Mouse (Mus musculus): ENCODE measurements around the gene Wdr31. TPM values are rescaled to one million over a fixed set of nuclear protein-coding genes. Genes with fewer than 3 reads are reported as not detected.

The Wdr31 gene
- total and polyA plus RNA-seq, 3 experiments, result 3.0 to 5.0 (median 3.8) TPM

DNA sequence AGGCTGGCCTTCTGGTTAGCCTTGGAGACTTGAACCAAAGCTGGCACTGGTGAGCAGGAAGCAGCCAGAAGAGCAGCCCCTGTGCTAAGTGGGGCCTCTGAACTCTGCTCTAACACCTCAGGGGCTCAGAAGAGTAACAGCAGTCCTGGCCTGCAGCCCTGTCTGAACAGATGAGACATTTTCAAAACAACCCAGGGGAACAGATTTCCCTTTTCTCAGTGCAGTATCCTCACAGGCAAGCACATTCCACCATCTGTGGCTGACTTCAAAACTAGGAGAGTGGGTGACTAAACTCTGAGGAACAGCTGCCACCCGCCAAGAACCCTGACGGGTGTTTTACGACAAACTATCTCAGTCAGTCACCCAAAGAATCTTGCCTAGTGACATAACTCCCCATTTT is 11.6 kb downstream of the Wdr31 start:
- peaks cover 2 to 8% of the 10 kb centered on the region in 2 experiments for H3K4me1 ChIP-seq (ENCODE audit: control insufficient read depth in 1 of 2, insufficient read depth in 2 of 2)
- no peak overlapping the region for H3K27ac ChIP-seq (ENCODE audit: insufficient read depth, low read depth)
- no peak overlapping the region for H3K9ac ChIP-seq (ENCODE audit: insufficient read depth, low read depth)
- TF ChIP-seq RAD21 (IDR thresholded peaks at IDR 0.05; ENCODE audit: low read depth, low read length), result no peak
- TF ChIP-seq E2F4 (IDR thresholded peaks at IDR 0.05; ENCODE audit: insufficient replicate concordance, low read depth, low read length), result no peak
- no peak for TF ChIP-seq NRF1 (IDR thresholded peaks at IDR 0.05; ENCODE audit: low read depth, low read length)
- TF ChIP-seq SIN3A (IDR thresholded peaks at IDR 0.05; ENCODE audit: low read length), result no peak
- no peak for TF ChIP-seq MEF2A (IDR thresholded peaks at IDR 0.05; ENCODE audit: borderline replicate concordance, low read depth, low read length)
- TF ChIP-seq POLR2A (IDR thresholded peaks at IDR 0.05; ENCODE audit: low read depth, low read length), result no peak
- TF ChIP-seq IRF4 (IDR thresholded peaks at IDR 0.05; ENCODE audit: low read depth, low read length), result no peak
- no peak for TF ChIP-seq EP300 (IDR thresholded peaks at IDR 0.05; ENCODE audit: low read length)
- TF ChIP-seq MYC (IDR thresholded peaks at IDR 0.05; ENCODE audit: low read depth, low read length), result no peak
- peaks cover 4 to 25% of the 10 kb centered on the region in 2 experiments for H3K36me3 ChIP-seq (replicated peaks in 1 of 2; ENCODE audit: control insufficient read depth in 1 of 2, insufficient read depth in 1 of 2, low read length in 1 of 2)
- no peak overlapping the region for H3K4me2 ChIP-seq (ENCODE audit: insufficient read depth, low read depth, poor library complexity, severe bottlenecking)
- in situ Hi-C loops (cut with MboI; ENCODE audit: low pct_ligation_motif_present, low pct_unique_long_range_greater_than_20kb, low sequenced_read_pairs) (loop anchor here (5.0 kb wide), 1 partner anchor 38 kb away; no protein-coding TSS in a partner anchor), dilution Hi-C loops (cut with MboI; ENCODE audit: extremely low pct_ligation_motif_present, extremely low pct_unique_long_range_greater_than_20kb, low sequenced_read_pairs) (no loop called here)
- H3K79me2 ChIP-seq (replicated peaks; ENCODE audit: control insufficient read depth, extremely low read depth, insufficient read depth, poor library complexity, severe bottlenecking), result no peaks in the 10 kb centered on the region
- no peak overlapping the region for H3K4me3 ChIP-seq (replicated peaks in 1 of 3; ENCODE audit: low read depth in 2 of 3, low read length in 2 of 3, poor library complexity in 1 of 3)
- no peak for DNase-seq (ENCODE audit: extremely low read depth)
- H3K9me3 ChIP-seq (replicated peaks; ENCODE audit: low read length), result no peaks in the 10 kb centered on the region
- no peaks in the 10 kb centered on the region for H3K27me3 ChIP-seq (replicated peaks)

DNA sequence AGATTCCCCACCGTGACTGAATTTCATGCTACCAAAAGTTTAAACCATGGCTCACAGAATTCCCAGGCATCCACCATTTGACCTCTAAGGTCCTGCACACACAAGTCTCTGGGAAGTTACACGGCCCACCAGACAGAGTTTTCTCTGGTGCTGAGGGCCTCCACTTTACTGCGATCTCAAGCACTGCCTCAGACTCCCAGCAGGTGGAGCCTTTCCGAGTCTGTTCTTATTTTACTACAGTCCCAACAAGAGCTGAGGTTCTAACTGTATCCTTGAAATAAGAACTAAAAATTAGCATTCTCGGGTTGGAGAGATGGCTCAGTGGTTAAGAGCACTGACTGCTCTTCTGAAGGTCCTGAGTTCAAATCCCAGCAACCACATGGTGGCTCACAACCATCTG is 15.7 kb downstream of the Wdr31 start:
- peaks cover 0 to 10% of the 10 kb centered on the region in 2 experiments for H3K36me3 ChIP-seq (replicated peaks in 1 of 2; ENCODE audit: control insufficient read depth in 1 of 2, insufficient read depth in 1 of 2, low read length in 1 of 2)
- H3K27me3 ChIP-seq (replicated peaks), result no peaks in the 10 kb centered on the region
- H3K4me2 ChIP-seq (ENCODE audit: insufficient read depth, low read depth, poor library complexity, severe bottlenecking), result no peak overlapping the region
- peaks cover 2 to 8% of the 10 kb centered on the region in 2 experiments for H3K4me1 ChIP-seq (ENCODE audit: control insufficient read depth in 1 of 2, insufficient read depth in 2 of 2)
- DNase-seq (ENCODE audit: extremely low read depth), result peak; percentile 51
- H3K9me3 ChIP-seq (replicated peaks; ENCODE audit: low read length), result no peaks in the 10 kb centered on the region
- dilution Hi-C loops (cut with MboI; ENCODE audit: extremely low pct_ligation_motif_present, extremely low pct_unique_long_range_greater_than_20kb, low sequenced_read_pairs) (no loop called here), in situ Hi-C loops (cut with MboI; ENCODE audit: low pct_ligation_motif_present, low pct_unique_long_range_greater_than_20kb, low sequenced_read_pairs) (loop anchor here (5.0 kb wide), 1 partner anchor 42 kb away; no protein-coding TSS in a partner anchor)
- H3K4me3 ChIP-seq (replicated peaks in 1 of 3; ENCODE audit: low read depth in 2 of 3, low read length in 2 of 3, poor library complexity in 1 of 3), result no peak overlapping the region
- peak; percentile 79 for TF ChIP-seq SMC3 (IDR thresholded peaks at IDR 0.05; ENCODE audit: low read depth, low read length)
- TF ChIP-seq ETS1 (conservative IDR thresholded peaks at IDR 0.05; ENCODE audit: low read depth, low read length), result no peak
- TF ChIP-seq MXI1 (IDR thresholded peaks at IDR 0.05; ENCODE audit: low read depth, low read length), result no peak
- no peak for TF ChIP-seq MEF2A (IDR thresholded peaks at IDR 0.05; ENCODE audit: borderline replicate concordance, low read depth, low read length)
- peak; percentile 58 to 72 for TF ChIP-seq CTCF (conservative IDR thresholded peaks at IDR 0.05 in 1 of 2, IDR thresholded peaks at IDR 0.05 in 1 of 2; ENCODE audit: low read depth in 2 of 2, low read length in 2 of 2)
- peak; percentile 46 for TF ChIP-seq RAD21 (IDR thresholded peaks at IDR 0.05; ENCODE audit: low read depth, low read length)
- no peak overlapping the region for H3K9ac ChIP-seq (ENCODE audit: insufficient read depth, low read depth)
- H3K79me2 ChIP-seq (replicated peaks; ENCODE audit: control insufficient read depth, extremely low read depth, insufficient read depth, poor library complexity, severe bottlenecking), result no peaks in the 10 kb centered on the region
- H3K27ac ChIP-seq (ENCODE audit: insufficient read depth, low read depth), result no peak overlapping the region

DNA sequence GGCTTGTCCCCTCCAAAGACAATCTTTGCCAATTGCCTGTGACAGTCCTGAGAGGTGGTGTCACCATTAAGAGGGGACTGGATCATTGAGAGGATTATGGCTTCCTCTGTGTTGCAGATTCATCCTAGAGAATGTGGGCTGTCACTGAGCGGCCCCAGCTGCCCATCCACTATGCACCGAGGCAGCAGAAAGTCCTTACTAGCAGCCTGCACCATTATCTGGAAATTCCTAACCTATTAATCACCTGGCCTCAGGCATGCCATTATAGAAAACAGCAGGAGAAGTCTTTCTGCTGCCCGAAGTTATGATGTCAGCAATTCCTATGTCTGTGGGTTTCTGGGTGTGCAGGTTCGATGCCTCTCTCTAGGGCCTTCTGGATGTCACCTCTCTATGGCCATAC is 29.7 kb downstream of the Wdr31 start:
- Histone ChIP-seq H3K4me1 (ENCODE audit: control insufficient read depth in 1 of 2, insufficient read depth in 2 of 2) (peaks cover 0 to 12% of the 10 kb centered on the region in 2 experiments; a peak in 2 of 4 replicates), H3K4me2 (ENCODE audit: insufficient read depth, low read depth, poor library complexity, severe bottlenecking) (no peak overlapping the region), H3K79me2 (replicated peaks; ENCODE audit: control insufficient read depth, extremely low read depth, insufficient read depth, poor library complexity, severe bottlenecking) (no peaks in the 10 kb centered on the region), H3K9ac (ENCODE audit: insufficient read depth, low read depth) (no peak overlapping the region), H3K27me3 (replicated peaks) (no peaks in the 10 kb centered on the region), H3K36me3 (replicated peaks in 1 of 2; ENCODE audit: control insufficient read depth in 1 of 2, insufficient read depth in 1 of 2, low read length in 1 of 2) (no peaks in the 10 kb centered on the region), H3K4me3 (replicated peaks in 1 of 3; ENCODE audit: low read depth in 2 of 3, low read length in 2 of 3, poor library complexity in 1 of 3) (no peak overlapping the region), H3K9me3 (replicated peaks; ENCODE audit: low read length) (peaks cover 3% of the 10 kb centered on the region), H3K27ac (ENCODE audit: insufficient read depth, low read depth) (no peak overlapping the region)
- in situ Hi-C loops (cut with MboI; ENCODE audit: low pct_ligation_motif_present, low pct_unique_long_range_greater_than_20kb, low sequenced_read_pairs), result no loop called here
- TF ChIP-seq CHD2 (IDR thresholded peaks at IDR 0.05; ENCODE audit: low read length), result no peak
- no peak for TF ChIP-seq USF2 (conservative IDR thresholded peaks at IDR 0.05; ENCODE audit: low read depth, low read length)
- no peak for TF ChIP-seq SIN3A (IDR thresholded peaks at IDR 0.05; ENCODE audit: low read length)
- no peak for TF ChIP-seq ETS1 (conservative IDR thresholded peaks at IDR 0.05; ENCODE audit: low read depth, low read length)
- TF ChIP-seq MEF2A (IDR thresholded peaks at IDR 0.05; ENCODE audit: borderline replicate concordance, low read depth, low read length), result no peak
- no peak for TF ChIP-seq UBTF (IDR thresholded peaks at IDR 0.05; ENCODE audit: low read depth, low read length)
- TF ChIP-seq GABPA (IDR thresholded peaks at IDR 0.05; ENCODE audit: insufficient replicate concordance, low read depth, low read length), result no peak
- no peak for TF ChIP-seq MXI1 (IDR thresholded peaks at IDR 0.05; ENCODE audit: low read depth, low read length)
- TF ChIP-seq ELF1 (IDR thresholded peaks at IDR 0.05; ENCODE audit: low read depth, low read length), result no peak
- DNase-seq (ENCODE audit: extremely low read depth), result no peak
- dilution Hi-C loops (cut with MboI; ENCODE audit: extremely low pct_ligation_motif_present, extremely low pct_unique_long_range_greater_than_20kb, low sequenced_read_pairs), result no loop called here
